Mouse (Mus musculus): ENCODE measurements around the gene Cbr2. TPM values are rescaled to one million over a fixed set of nuclear protein-coding genes. Genes with fewer than 3 reads are reported as not detected.
A peak's percentile ranks its signal among the peaks of the same experiment; 100 is the strongest.

Cbr2 gene
- polyA plus RNA-seq, 1 experiment from 2014 or later: 0.13 TPM

DNA sequence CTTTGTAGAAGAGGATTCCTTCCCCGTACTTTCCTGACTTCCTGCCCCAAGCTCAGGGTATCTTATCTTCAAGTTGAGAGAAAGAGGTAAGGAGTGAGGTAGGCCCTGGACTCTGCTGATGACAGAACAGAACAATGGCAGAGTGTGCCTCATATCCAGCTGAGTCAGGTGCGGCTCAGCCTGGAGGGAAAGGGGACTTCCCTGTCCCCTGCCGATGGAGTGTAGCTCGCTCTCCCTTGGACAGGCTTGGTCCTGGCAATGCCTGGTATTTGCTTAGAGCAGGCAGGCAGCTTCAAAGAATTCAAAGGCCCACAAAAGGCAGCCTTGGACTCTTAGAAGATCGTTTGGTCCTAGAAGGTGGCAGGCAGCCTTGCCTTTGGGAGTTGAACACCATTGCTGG is 25.8 kb downstream of the Cbr2 start:
- Histone ChIP-seq H3K36me3 (peaks cover 63% of the 10 kb centered on the region), H3K9ac (no peak overlapping the region), H3K4me2 (no peak overlapping the region), H3K4me3 (no peak overlapping the region), H3K27ac (no peak overlapping the region), H3K4me1 (peaks cover 22% of the 10 kb centered on the region), H3K9me3 (replicated peaks) (no peaks in the 10 kb centered on the region), H3K27me3 (replicated peaks) (no peaks in the 10 kb centered on the region)
- no peak for ATAC-seq
- 72% methylated on average over 5 of the region's 5 CpGs for WGBS (ENCODE audit: insufficient replicate concordance)

DNA sequence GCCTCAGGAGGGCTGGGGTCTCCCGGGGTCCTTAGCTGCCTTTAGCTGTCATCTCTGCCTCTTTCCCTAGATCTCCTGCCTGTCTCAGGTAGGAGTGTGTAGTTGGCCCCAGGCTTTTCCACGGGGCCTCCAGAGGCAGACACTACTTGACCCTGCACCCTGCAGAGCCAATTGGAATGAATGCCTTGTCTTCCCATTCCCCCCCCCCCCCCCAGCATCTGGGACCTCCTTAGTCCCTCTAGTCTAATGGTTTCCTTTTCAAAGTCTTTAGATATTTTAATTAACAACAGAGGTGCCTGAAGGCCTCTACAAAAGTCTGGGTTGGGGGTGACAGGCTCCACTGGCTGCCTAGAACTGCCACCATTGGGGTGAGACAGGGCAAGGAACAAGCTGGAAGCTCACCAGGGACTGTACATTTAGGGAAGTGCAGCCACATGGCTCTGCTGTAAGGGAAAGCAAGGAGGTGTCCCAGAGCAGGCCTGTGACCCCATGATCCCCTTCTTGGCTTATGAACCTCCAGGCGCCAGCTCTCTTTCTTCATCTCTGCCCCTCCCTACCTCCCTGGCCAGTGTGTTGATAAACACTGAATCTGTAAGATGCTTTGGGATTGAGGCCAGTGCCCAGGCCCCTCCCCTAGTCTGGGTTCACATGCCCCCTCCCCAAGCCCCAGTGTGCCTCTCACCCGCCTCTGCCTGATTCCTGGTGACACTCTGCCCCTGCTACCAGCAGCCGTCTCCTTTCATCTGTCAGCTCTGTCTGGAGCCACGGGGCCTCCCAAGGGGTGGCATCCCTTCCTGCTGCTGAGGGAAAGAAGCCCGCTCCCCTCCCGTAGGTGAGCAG is 27.2 kb downstream of the Cbr2 start:
- WGBS (ENCODE audit: insufficient replicate concordance): 54% methylated on average over 8 of the region's 8 CpGs
- Histone ChIP-seq H3K9ac (no peak overlapping the region), H3K4me1 (peaks cover 22% of the 10 kb centered on the region), H3K4me2 (no peak overlapping the region), H3K27ac (no peak overlapping the region), H3K27me3 (replicated peaks) (no peaks in the 10 kb centered on the region), H3K36me3 (peaks cover 58% of the 10 kb centered on the region), H3K4me3 (no peak overlapping the region), H3K9me3 (replicated peaks) (no peaks in the 10 kb centered on the region)
- ATAC-seq: no peak

DNA sequence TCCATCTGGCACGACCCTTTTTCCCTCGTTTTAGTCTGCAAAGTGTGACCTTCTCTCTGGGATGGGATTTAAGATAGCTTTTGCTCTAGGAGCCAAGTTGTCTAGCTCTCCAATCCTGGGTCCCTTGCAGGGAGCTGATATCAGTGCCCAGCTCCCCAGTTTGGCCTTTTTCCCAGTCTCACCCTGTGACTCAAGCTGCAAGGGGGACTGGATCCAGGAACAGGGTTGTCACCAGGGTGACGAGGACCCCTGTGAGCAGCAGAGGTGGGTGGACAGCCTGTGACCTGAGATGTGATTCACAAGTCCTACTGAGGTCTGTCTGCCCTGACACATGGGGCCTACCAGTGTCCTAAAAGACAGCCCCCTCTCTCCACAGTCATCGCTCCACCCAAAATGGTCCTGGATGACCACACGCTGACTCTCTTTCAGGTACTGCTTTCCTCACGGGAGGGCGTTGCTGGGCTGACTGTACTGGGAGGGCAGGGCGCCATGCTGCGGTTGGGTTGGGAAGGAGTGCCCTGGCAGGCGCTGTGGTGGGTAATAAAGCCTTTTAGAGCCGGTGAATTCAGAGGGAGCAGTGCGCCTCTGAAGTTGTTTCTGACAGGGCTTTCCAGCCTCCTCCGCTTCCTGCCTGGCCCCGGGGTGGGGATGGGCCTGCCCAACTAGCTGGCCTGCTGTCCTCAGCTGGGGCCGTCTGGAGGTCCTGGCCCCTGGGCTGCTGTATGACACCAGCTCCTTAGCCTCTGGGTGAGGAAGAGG is 28.0 kb downstream of the Cbr2 start:
- no peak overlapping the region for H3K27ac ChIP-seq

DNA sequence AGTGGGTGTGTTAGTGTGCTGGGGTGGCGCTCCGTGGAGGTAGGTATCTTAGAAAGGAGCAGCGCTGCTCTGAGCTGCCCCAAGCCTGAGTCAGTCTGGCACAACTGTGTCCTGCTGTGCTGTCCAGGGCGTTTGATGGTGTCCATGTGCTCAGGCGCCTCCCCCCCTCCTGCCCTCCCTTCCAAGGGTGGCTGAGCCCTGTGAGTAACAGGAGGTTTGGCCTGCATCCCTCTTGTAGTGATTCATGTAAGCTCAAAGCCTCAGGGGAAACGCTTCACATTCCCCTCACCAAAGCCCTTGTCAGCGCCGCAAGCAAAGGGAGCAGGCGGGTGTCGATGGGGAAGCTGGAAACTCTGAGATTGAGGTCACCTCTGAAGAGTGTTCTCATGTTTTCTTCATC is 34.2 kb downstream of the Cbr2 start:
- H3K36me3 ChIP-seq: peaks cover 80% of the 10 kb centered on the region
- H3K4me3 ChIP-seq: no peak overlapping the region
- WGBS (ENCODE audit: insufficient replicate concordance): 76% methylated on average over 10 of the region's 10 CpGs
- no peak overlapping the region for H3K27ac ChIP-seq
- no peak overlapping the region for H3K9ac ChIP-seq
- no peaks in the 10 kb centered on the region; the same call in 1 of the 2 replicates for H3K9me3 ChIP-seq (replicated peaks)
- no peak for ATAC-seq
- H3K4me1 ChIP-seq: no peaks in the 10 kb centered on the region
- H3K27me3 ChIP-seq (replicated peaks): no peaks in the 10 kb centered on the region
- H3K4me2 ChIP-seq: no peak overlapping the region

More for the DNA sequence above, 28.0 kb downstream of the Cbr2 start:
- H3K9me3 ChIP-seq (replicated peaks): no peaks in the 10 kb centered on the region
- peaks cover 22% of the 10 kb centered on the region for H3K4me1 ChIP-seq
- no peak overlapping the region for H3K4me2 ChIP-seq
- no peak for ATAC-seq
- H3K36me3 ChIP-seq: peaks cover 58% of the 10 kb centered on the region
- H3K27me3 ChIP-seq (replicated peaks): no peaks in the 10 kb centered on the region
- WGBS (ENCODE audit: insufficient replicate concordance): 63% methylated on average over 15 of the region's 15 CpGs
- no peak overlapping the region for H3K9ac ChIP-seq
- H3K4me3 ChIP-seq: no peak overlapping the region

DNA sequence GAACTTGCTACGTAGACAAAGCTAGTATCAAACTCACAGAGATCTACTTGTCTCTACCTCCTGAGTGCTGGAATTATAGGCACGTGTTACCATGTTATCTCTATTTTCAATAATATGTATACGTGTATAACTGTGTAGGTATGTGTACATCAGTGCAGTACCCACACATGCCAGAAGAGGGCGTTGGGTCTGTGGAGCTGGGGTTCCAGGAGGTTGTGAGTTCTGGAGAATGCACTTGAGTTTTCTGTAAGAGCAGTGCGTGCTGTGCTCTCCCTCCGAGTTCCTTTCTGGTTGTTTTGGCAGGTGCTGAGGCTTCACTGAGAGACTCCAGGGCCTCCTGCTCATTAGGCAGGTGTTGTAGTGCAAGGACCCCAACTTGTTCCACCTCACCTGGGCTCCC is 35.3 kb downstream of the Cbr2 start:
- Histone ChIP-seq H3K36me3 (peaks cover 73% of the 10 kb centered on the region), H3K27me3 (replicated peaks) (no peaks in the 10 kb centered on the region), H3K9me3 (replicated peaks) (no peaks in the 10 kb centered on the region; the same call in 1 of the 2 replicates), H3K4me2 (no peak overlapping the region), H3K4me3 (no peak overlapping the region), H3K27ac (no peak overlapping the region), H3K9ac (no peak overlapping the region), H3K4me1 (no peaks in the 10 kb centered on the region)
- WGBS (ENCODE audit: insufficient replicate concordance): 75% methylated on average over 6 of the region's 6 CpGs
- no peak for ATAC-seq

DNA sequence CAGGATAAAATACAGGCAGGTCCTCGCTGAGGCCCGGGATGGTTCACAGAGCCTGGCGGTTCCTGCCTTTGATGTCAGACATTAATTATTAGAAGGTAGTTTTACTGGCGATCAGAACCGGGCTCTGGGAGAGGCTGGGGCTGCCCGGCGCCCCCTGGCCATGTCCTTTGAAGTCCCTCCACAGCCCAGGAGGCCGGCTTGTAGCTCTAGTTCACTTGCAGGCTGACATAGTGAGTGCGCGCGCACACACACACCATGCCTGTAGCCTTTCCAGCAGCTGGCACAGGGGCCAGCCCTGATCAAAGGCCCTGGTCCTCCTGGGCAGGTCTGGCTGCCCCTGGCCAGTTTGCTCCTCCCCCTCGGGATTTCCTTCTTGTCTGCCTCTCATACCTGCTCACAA is 36.3 kb downstream of the Cbr2 start:
- Histone ChIP-seq H3K9ac (peak overlapping the region; percentile 13; the same call in 1 of the 2 replicates), H3K4me2 (no peak overlapping the region), H3K27ac (no peak overlapping the region), H3K27me3 (replicated peaks) (no peaks in the 10 kb centered on the region), H3K36me3 (peaks cover 71% of the 10 kb centered on the region), H3K4me3 (no peak overlapping the region), H3K4me1 (no peaks in the 10 kb centered on the region), H3K9me3 (replicated peaks) (no peaks in the 10 kb centered on the region; the same call in 1 of the 2 replicates)
- no peak for ATAC-seq
- WGBS (ENCODE audit: insufficient replicate concordance): 77% methylated on average over 12 of the region's 12 CpGs

DNA sequence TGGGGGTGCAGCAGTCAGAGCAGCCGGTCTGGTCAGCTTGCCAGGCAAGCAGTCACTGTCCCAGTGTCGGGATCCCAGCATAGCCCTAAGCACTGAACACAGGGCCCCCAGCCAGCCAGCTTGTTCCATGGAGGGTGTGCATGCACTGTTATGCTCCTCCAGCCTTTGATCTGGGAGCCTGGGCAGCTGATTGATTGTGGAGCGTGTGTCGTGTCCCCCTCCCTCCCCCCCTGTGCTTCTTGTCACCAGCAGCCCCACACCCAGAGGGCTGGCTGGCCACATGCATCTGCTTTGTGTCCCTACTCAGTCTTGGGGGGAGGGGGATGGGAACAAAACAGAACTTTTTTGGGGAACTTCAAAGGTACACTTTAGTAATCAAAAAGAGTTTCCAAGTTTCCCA is 36.7 kb downstream of the Cbr2 start:
- no peaks in the 10 kb centered on the region; the same call in 1 of the 2 replicates for H3K9me3 ChIP-seq (replicated peaks)
- H3K36me3 ChIP-seq: peaks cover 72% of the 10 kb centered on the region
- H3K9ac ChIP-seq: no peak overlapping the region
- 65% methylated on average over 4 of the region's 4 CpGs for WGBS (ENCODE audit: insufficient replicate concordance)
- 0 out of 2 replicates have a peak, but pooled peaks have one; percentile 9 for ATAC-seq
- H3K4me3 ChIP-seq: no peak overlapping the region
- no peaks in the 10 kb centered on the region for H3K27me3 ChIP-seq (replicated peaks)
- H3K4me2 ChIP-seq: no peak overlapping the region
- H3K27ac ChIP-seq: no peak overlapping the region
- H3K4me1 ChIP-seq: no peaks in the 10 kb centered on the region

DNA sequence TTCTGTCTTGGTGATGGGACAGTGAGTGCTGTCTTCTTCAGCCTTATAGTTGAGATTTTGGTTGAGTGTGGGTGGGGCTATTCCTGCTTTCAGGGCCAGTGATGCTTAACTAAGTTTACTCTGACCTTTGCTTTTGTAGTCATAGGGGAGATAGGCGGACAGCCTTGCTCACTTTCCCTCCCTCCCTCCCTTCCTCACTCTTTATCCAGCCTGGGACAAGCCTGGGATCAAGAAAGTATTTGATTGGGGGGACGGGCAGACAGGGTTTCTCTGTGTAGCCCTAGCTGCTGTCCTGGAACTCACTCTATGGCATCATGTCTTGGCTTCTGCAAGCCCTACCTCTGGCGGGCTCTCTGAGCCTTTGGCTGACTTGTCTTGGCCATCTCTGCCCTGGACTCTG is 38.5 kb downstream of the Cbr2 start:
- Histone ChIP-seq H3K4me2 (no peak overlapping the region), H3K4me3 (no peak overlapping the region), H3K4me1 (no peaks in the 10 kb centered on the region), H3K36me3 (peaks cover 73% of the 10 kb centered on the region), H3K9ac (no peak overlapping the region), H3K27ac (no peak overlapping the region), H3K9me3 (replicated peaks) (no peaks in the 10 kb centered on the region; the same call in 1 of the 2 replicates), H3K27me3 (replicated peaks) (no peaks in the 10 kb centered on the region)
- ATAC-seq: no peak
- 79% methylated on average over 3 of the region's 3 CpGs for WGBS (ENCODE audit: insufficient replicate concordance)

DNA sequence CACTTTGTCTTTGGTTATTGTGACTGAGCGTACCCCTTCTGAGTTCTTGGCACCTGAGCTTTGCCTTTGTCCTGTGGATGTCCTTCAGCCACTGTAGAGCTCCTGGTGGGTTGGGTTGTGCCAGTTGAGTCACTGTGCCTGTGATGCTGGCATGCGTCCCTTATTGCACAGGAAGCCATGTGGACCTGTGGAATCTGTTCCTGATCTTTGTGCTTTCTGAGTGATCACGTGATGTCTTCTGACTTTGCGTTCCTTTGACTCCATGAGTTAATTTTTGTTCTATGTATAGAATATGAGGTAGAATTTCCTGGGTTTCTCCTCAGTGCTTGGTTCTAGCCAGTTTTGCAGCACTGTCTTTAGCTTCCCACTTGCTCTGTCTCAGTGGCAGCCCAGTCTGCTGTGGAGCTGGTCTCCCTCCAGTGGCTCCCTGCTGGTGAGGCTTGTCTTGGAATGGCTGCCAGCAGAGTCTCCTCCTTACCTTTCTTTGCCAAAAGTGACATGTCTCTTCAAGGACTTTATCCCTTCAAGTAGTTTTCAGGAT is 39.4 kb downstream of the Cbr2 start:
- Histone ChIP-seq H3K4me2 (no peak overlapping the region), H3K27ac (no peak overlapping the region), H3K36me3 (peaks cover 72% of the 10 kb centered on the region), H3K4me3 (no peak overlapping the region), H3K27me3 (replicated peaks) (no peaks in the 10 kb centered on the region), H3K9me3 (replicated peaks) (no peaks in the 10 kb centered on the region; the same call in 1 of the 2 replicates), H3K4me1 (no peaks in the 10 kb centered on the region), H3K9ac (no peak overlapping the region)
- no peak for ATAC-seq
- WGBS (ENCODE audit: insufficient replicate concordance): 78% methylated on average over 4 of the region's 4 CpGs

DNA sequence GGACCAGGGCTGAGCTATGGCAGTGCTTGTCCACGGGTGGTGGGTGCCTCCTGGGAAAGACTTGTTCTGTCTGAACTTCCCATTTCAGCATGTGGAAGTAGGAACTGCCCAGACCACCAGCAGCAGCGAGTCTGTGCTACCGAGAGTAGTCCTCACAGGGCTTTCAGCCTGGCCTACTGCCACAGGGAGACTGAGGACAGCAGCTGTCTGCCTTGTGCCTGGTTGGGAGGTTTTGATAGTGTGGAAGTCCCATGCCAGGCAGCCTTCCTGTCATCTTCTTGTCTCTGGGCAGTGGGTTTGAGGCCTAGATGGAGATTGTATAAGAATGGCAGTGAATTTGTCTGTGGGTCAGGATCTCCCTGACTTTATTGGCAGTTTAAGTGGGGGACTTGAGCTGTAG is 42.5 kb downstream of the Cbr2 start:
- H3K27ac ChIP-seq: no peak overlapping the region
- H3K27me3 ChIP-seq (replicated peaks): no peaks in the 10 kb centered on the region
- H3K36me3 ChIP-seq: peaks cover 70% of the 10 kb centered on the region
- no peak for ATAC-seq
- 56% methylated on average over 3 of the region's 3 CpGs for WGBS (ENCODE audit: insufficient replicate concordance)
- H3K4me2 ChIP-seq: no peak overlapping the region
- no peak overlapping the region for H3K4me3 ChIP-seq
- H3K4me1 ChIP-seq: peaks cover 5% of the 10 kb centered on the region; the same call in 1 of the 2 replicates
- H3K9ac ChIP-seq: no peak overlapping the region
- no peaks in the 10 kb centered on the region for H3K9me3 ChIP-seq (replicated peaks)

DNA sequence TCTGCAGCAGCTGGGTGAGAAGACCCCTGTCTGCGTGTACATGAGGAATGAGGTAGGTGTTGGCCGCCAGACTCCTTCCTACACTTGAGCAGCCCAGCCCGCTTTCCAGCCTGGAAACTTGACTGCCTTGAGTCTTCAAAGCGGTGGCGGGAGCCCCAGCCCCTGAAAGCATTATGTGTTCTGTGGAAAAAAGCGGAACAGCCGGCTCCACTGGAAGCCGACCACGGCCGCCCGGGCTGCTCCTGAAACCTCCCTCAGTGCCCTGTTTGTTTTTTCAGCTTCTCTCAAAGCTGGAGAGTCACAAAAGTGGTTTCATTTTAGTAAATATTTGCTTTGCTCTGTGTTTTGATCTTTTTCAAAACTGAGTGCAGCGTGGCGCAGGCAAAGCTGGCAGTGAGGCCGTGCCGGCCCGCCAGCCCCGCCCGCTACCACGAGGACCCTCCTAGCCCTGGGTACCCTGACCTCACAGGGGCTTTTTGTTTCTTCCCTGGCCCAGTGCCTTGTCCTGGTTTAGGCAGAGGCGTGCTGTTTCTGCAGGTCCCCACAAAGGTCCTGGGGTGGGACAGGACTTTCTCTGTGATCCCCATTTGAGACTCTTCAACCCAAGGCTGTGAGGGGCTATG is 45.2 kb downstream of the Cbr2 start:
- Histone ChIP-seq H3K27ac (no peak overlapping the region), H3K9ac (no peak overlapping the region), H3K4me3 (no peak overlapping the region), H3K9me3 (replicated peaks) (no peaks in the 10 kb centered on the region), H3K4me2 (no peak overlapping the region), H3K36me3 (peaks cover 68% of the 10 kb centered on the region), H3K4me1 (peaks cover 5% of the 10 kb centered on the region; the same call in 1 of the 2 replicates), H3K27me3 (replicated peaks) (no peaks in the 10 kb centered on the region)
- no peak for ATAC-seq
- WGBS (ENCODE audit: insufficient replicate concordance): 79% methylated on average over 20 of the region's 20 CpGs

Data from liver, embryonic 12.5 days (tissue).